Mouse (Mus musculus): ENCODE results near the gene Lmcd1.

DNA sequence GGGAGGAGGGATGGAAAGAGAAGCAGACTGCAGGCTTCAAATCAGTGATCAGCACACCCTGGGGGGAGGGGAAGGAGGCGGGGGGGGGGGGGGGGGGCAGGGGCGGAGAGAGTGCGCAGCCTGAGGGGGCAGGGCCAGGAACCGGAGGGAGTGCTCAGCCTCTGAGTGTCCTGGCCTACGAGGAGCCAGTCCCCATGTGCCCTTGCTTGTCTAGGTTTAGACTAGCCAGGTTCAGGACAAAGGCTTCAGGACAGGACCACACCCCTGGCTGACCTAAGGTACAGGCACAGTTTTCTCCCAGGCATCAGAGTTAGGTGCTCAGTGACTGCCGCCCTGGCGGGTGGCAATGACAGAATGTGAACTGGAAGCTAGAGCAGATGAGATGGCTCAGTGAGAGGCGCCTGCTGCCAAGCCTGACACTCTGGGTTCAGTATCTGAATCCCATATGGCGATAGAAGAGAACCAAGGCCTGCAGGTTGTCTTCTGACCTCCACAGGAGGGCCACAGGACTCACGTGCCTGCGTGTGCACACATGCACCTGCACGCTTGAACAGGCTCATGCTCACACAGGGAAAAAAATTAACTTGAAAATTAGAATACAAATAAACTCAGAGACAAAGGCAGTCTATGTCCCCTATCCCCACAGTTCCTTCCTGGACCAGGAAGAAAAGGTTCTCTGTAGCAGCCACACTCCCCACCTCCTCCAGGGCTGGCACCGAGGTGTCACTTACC is 102.3 kb downstream of the Lmcd1 start:
- TF ChIP-seq USF1 (IDR thresholded peaks at IDR 0.05; ENCODE audit: low read depth, low read length) (no peak), MEF2A (IDR thresholded peaks at IDR 0.05; ENCODE audit: extremely low read depth, insufficient replicate concordance, low read depth, low read length, poor library complexity, severe bottlenecking) (no peak), TCF12 (IDR thresholded peaks at IDR 0.05; ENCODE audit: low read depth, low read length) (no peak), CTCF (IDR thresholded peaks at IDR 0.05 in 2 of 3, conservative IDR thresholded peaks at IDR 0.05 in 1 of 3; ENCODE audit: control insufficient read depth in 1 of 3, insufficient read depth in 1 of 3, low read depth in 2 of 3, low read length in 3 of 3, poor library complexity in 1 of 3, severe bottlenecking in 1 of 3) (no peak), GABPA (IDR thresholded peaks at IDR 0.05; ENCODE audit: low read depth, low read length) (no peak), JUND (IDR thresholded peaks at IDR 0.05; ENCODE audit: low read depth, low read length) (no peak), ELF1 (IDR thresholded peaks at IDR 0.05; ENCODE audit: low read depth, low read length) (no peak), POLR2AphosphoS2 (IDR thresholded peaks at IDR 0.05; ENCODE audit: low read length) (no peak), MAFK (IDR thresholded peaks at IDR 0.05; ENCODE audit: borderline replicate concordance, low read depth, low read length) (no peak)

All from MEL (cell line).